Mouse (Mus musculus) adrenal gland, adult 8-10 months (tissue): ENCODE data around the gene Zfp747. TPM values are rescaled to one million over a fixed set of nuclear protein-coding genes. Genes with fewer than 3 reads are reported as not detected.

Experiments used
- DNase-seq: peaks from one replicate; pipeline ENCODE4 v3.0.0; 2022
- total RNA-seq, 4 experiments: library from RNA; stranded (reverse); gene quantifications; 2 replicates each; pipeline ENCODE4 v1.2.4; 2022

The Zfp747 gene
- total RNA-seq, 4 experiments from 2014 or later = 11.1 to 14.4 (median 12.5) TPM

GRCm38 (mm10) chr7:127326685-127327084 is 49.2 kb downstream of the Zfp747 start:
- DNase-seq = no peak

GRCm38 (mm10) chr7:127325550-127325949 is 50.3 kb downstream of the Zfp747 start:
- no peak for DNase-seq

- no peak for DNase-seq
Measured at GRCm38 (mm10) chr7:127324944-127325343, 50.9 kb downstream of the Zfp747 start.

Other genes starting within 250 kb of the Zfp747 start
- 1 to 10 TPM; 1.2 to 2.0 (median 1.7) TPM for gene Spn, start 238.2 kb downstream of the Zfp747 start, total RNA-seq
- 10 to 100 TPM; 61.9 to 89.2 (median 70.0) TPM for gene Cd2bp2, start 180.0 kb downstream of the Zfp747 start, total RNA-seq
- 10 to 100 TPM; 47.9 to 63.7 (median 57.0) TPM for gene Tbc1d10b, start 167.6 kb downstream of the Zfp747 start, total RNA-seq
- 1 to 10 TPM; 2.8 to 6.2 (median 3.7) TPM for gene Mylpf, start 167.2 kb downstream of the Zfp747 start, total RNA-seq
- 10 to 100 TPM; 11.6 to 19.5 (median 15.0) TPM for gene Zfp553, start 143.0 kb downstream of the Zfp747 start, total RNA-seq
- 10 to 100 TPM in 2 of 4 experiments, 1 to 10 TPM in 2; 9.1 to 11.2 (median 10.3) TPM for gene Sept1, start 142.9 kb downstream of the Zfp747 start, total RNA-seq
- 10 to 100 TPM; 32.9 to 46.1 (median 39.7) TPM for gene Zfp771, start 131.8 kb downstream of the Zfp747 start, total RNA-seq
- gene Dctpp1, start 115.3 kb downstream of the Zfp747 start, total RNA-seq = 10 to 100 TPM; 28.2 to 36.5 (median 31.6) TPM
- 100 to 1,000 TPM in 1 of 4 experiments, 10 to 100 TPM in 3; 44.5 to 105 (median 76.5) TPM for gene Sephs2, start 102.0 kb downstream of the Zfp747 start, total RNA-seq
- gene Itgal, start 79.8 kb downstream of the Zfp747 start, total RNA-seq = 1 to 10 TPM; 1.9 to 3.1 (median 2.7) TPM
- gene Zfp768, start 30.5 kb downstream of the Zfp747 start, total RNA-seq = 10 to 100 TPM; 25.9 to 29.4 (median 28.0) TPM
- 1 to 10 TPM; 4.5 to 6.6 (median 5.9) TPM for gene 9130019O22Rik, start 11.1 kb upstream of the Zfp747 start, total RNA-seq
- gene E430018J23Rik, start 17.6 kb upstream of the Zfp747 start, total RNA-seq = 10 to 100 TPM; 10.3 to 12.7 (median 11.4) TPM
- 10 to 100 TPM in 1 of 4 experiments, 1 to 10 TPM in 3; 6.8 to 10.0 (median 8.3) TPM for gene Zfp764, start 30.8 kb upstream of the Zfp747 start, total RNA-seq
- 10 to 100 TPM; 15.5 to 22.0 (median 19.5) TPM for gene Zfp688, start 46.0 kb upstream of the Zfp747 start, total RNA-seq
- gene Zfp689, start 73.1 kb upstream of the Zfp747 start, total RNA-seq = 1 to 10 TPM; 3.8 to 6.7 (median 4.5) TPM
- gene Prr14, start 83.6 kb upstream of the Zfp747 start, total RNA-seq = 10 to 100 TPM; 49.1 to 65.5 (median 58.2) TPM
- gene Fbrs, start 103.1 kb upstream of the Zfp747 start, total RNA-seq = 10 to 100 TPM; 64.6 to 98.2 (median 75.6) TPM
- 100 to 1,000 TPM; 103 to 156 (median 120) TPM for gene Srcap, start 135.9 kb upstream of the Zfp747 start, total RNA-seq
- gene Gm42715, start 143.5 kb upstream of the Zfp747 start, total RNA-seq = 10 to 100 TPM; 21.9 to 28.0 (median 26.2) TPM
- gene Tmem265, start 185.3 kb upstream of the Zfp747 start, total RNA-seq = not detected
- 10 to 100 TPM; 50.0 to 65.5 (median 55.9) TPM for gene Phkg2, start 197.3 kb upstream of the Zfp747 start, total RNA-seq
- gene Ccdc189, start 212.5 kb upstream of the Zfp747 start, total RNA-seq = 10 to 100 TPM in 2 of 4 experiments, 1 to 10 TPM in 2; 8.8 to 13.0 (median 10.5) TPM
- gene Rnf40, start 212.7 kb upstream of the Zfp747 start, total RNA-seq = 10 to 100 TPM; 50.1 to 81.9 (median 70.9) TPM
- 10 to 100 TPM; 16.5 to 28.8 (median 23.3) TPM for gene Zfp629, start 239.7 kb upstream of the Zfp747 start, total RNA-seq